Mouse (Mus musculus) forebrain, embryonic 13.5 days (tissue): ENCODE measurements around the gene Gm13278. TPM values are rescaled to one million over a fixed set of nuclear protein-coding genes. Genes with fewer than 3 reads are reported as not detected.
"Not testable (repeated sequence)": the region's sequence is repeated elsewhere in the genome, so short reads cannot be mapped to it uniquely, and the experiment has no call there.

Source experiments
- ATAC-seq: fragments of 200-750 bp; cut with Nextera tagmentation; 2 replicates; pipeline ENCODE4 v1.8.0; 2017
- H3K27ac ChIP-seq: fragments of 300-500 bp; sonication (generic); 2 replicates; pipeline ENCODE4 v1.5.1; 2015; ENCODE audit warnings: inconsistent platforms, mild to moderate bottlenecking, moderate library complexity
- H3K27me3 ChIP-seq: fragments of 300-500 bp; sonication (generic); 2 replicates; pipeline ENCODE4 v1.6.1; 2015; ENCODE audit warnings: mild to moderate bottlenecking, inconsistent platforms
- H3K36me3 ChIP-seq: fragments of 300-500 bp; sonication (generic); 2 replicates; pipeline ENCODE4 v1.6.1; 2015; ENCODE audit warnings: mild to moderate bottlenecking, inconsistent platforms; ENCODE audit not compliant: poor library complexity, severe bottlenecking
- H3K4me1 ChIP-seq: fragments of 300-500 bp; sonication (generic); 2 replicates; pipeline ENCODE4 v1.6.1; 2015; ENCODE audit warnings: inconsistent platforms
- H3K4me2 ChIP-seq: fragments of 300-500 bp; sonication (generic); 2 replicates; pipeline ENCODE4 v1.6.1; 2015; ENCODE audit warnings: inconsistent platforms, mild to moderate bottlenecking, moderate library complexity
- H3K4me3 ChIP-seq: fragments of 300-500 bp; sonication (generic); 2 replicates; pipeline ENCODE4 v1.5.1; 2015; ENCODE audit warnings: mild to moderate bottlenecking, inconsistent platforms
- H3K9ac ChIP-seq: fragments of 300-500 bp; sonication (generic); 2 replicates; pipeline ENCODE4 v1.6.1; 2015; ENCODE audit warnings: mild to moderate bottlenecking, inconsistent platforms
- H3K9me3 ChIP-seq: fragments of 300-500 bp; sonication (generic); replicated peaks from 2 replicates; pipeline ENCODE4 v1.6.1; 2016; ENCODE audit warnings: inconsistent platforms
- WGBS: fragments of 180-500 bp; shearing (Covaris S2); methylation state at CpG from one replicate; pipeline ENCODE4 v1.1.7; 2015; 5-methylcytosine and 5-hydroxymethylcytosine counted together
- polyA plus RNA-seq: library from polyadenylated mRNA; unstranded; fragments of >200 nt; fragmentation: Nextera tagmentation; extraction: Ambion mirVana; gene quantifications from 2 replicates; pipeline ENCODE4 v1.2.1, GENCODE M21; 2015

Gene Gm13278
- polyA plus RNA-seq, 1 experiment from 2014 or later = not detected

DNA sequence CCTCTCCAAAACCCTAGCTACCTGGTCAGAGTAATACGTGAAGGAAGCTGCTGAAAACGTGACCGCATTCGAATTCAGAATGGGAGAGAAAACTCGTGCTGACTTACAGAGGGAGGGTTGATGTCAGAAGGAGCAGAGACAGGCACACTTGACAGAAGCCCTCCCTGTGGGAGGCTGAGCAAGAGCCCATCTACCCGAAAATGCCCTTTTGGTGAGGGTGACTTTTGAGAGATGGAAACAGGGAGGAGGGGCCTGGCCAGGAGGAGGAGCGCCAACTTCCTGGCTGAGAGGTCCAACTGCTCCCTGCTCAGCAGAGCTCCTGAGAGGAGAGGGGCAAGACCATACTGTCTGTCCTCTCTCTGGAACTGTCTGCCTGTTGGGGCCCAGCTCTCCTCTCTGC is 8.0 kb downstream of the Gm13278 start, which contains the start of gene Gm13285:
Gm13285 (plus strand) TSS at position 301 of the 400 bp plus-strand sequence.
- not testable (repeated sequence) for H3K4me1 ChIP-seq, H3K4me3 ChIP-seq, H3K36me3 ChIP-seq, H3K9ac ChIP-seq, H3K9me3 ChIP-seq, H3K27me3 ChIP-seq, H3K4me2 ChIP-seq, H3K27ac ChIP-seq, ATAC-seq
- WGBS = 18% methylated on average over 6 of the region's 7 CpGs

GRCm38 (mm10) chr4:88802954-88803353 is 11.6 kb downstream of the Gm13278 start, which contains the start of gene Gm13287:
TSS of gene Gm13287 (plus strand) at chr4:88803254.
- H3K4me2 ChIP-seq, H3K9ac ChIP-seq, H3K4me3 ChIP-seq, ATAC-seq, H3K27ac ChIP-seq, H3K4me1 ChIP-seq, H3K36me3 ChIP-seq, H3K9me3 ChIP-seq, H3K27me3 ChIP-seq: not testable (repeated sequence)
- no CpG with 5 or more reads among the region's 29 CpGs for WGBS

GRCm38 (mm10) chr4:88805231-88805630 is 13.9 kb downstream of the Gm13278 start, which contains the start of gene Gm13288:
TSS of gene Gm13288 (plus strand) at chr4:88805531.
- H3K9ac ChIP-seq, H3K9me3 ChIP-seq, ATAC-seq, H3K4me1 ChIP-seq, H3K27me3 ChIP-seq, H3K27ac ChIP-seq, H3K36me3 ChIP-seq: not testable (repeated sequence)
- Histone ChIP-seq H3K4me3 (peak within 1 kb of the TSS; percentile 27), H3K4me2 (peak within 1 kb of the TSS; percentile 50)
- WGBS = no CpG with 5 or more reads among the region's 8 CpGs

DNA sequence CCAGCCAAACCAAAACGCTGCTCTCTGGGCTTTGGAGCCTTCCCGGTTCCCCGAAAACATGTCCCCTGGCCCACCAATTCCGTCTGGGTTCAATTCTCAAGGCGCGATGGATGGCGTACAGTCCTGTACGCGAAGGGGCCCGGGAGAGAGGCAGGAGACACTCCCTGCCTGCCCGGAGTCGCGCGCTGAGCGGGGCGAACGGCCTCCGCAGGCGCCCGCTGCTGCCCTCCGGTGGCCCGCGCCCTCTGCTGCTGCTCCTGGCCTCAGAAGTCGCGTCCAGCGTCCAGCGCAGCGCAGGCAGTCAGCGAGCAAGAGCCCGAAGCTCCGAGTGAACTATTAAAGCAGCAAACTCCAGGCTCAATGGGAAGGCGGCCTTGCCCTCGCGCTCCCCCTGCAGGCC is 14.4 kb downstream of the Gm13278 start:
- not testable (repeated sequence) for H3K27ac ChIP-seq, H3K36me3 ChIP-seq, H3K9ac ChIP-seq, H3K27me3 ChIP-seq, H3K4me1 ChIP-seq, ATAC-seq, H3K9me3 ChIP-seq
- Histone ChIP-seq H3K4me3 (peak overlapping the region; percentile 27), H3K4me2 (peak overlapping the region; percentile 50)
- whole genome bisulfite sequencing = 0% methylated on average over 16 of the region's 34 CpGs

DNA sequence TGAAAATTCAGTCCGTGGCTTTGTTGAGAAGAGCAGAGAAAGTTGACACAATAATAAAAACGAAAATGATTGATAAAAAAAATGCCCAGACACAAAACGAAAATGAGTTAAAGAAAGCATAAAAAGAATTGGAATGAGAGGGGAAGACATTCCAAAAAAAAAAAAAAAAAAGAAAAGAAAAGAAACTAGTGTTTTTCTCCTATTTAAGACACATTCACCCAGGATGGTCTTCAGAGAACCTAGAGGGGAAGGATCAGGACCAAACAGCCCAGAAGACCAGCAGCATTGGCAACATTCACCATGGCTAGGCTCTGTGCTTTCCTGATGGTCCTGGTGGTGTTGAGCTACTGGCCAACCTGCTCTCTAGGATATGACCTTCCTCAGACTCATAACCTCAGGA is 24.6 kb downstream of the Gm13278 start, which contains the start of gene Ifna7:
Ifna7 (plus strand) TSS at position 301 of the 400 bp plus-strand sequence.
- H3K36me3 ChIP-seq = no peaks in the 10 kb centered on the region
- no peak within 1 kb of the TSS for H3K4me2 ChIP-seq
- no peak for ATAC-seq

DNA sequence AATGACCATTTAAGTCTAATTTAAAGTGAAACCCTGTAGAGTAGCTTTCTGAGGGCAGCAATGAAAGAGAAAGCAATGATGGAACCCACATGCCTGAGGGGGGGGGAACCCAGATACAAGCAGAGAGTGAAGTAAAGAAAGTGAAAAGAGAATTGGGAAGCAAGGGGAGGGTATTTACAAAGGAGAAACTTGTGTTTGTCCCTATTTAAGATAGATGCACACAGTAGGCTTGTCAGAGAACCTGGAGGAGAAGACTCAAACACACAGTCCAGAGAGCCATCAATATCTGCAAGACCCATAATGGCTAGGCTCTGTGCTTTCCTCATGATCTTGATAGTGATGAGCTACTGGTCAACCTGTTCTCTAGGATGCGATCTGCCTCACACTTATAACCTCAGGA is 28.3 kb downstream of the Gm13278 start, which contains the start of gene Ifna11:
Ifna11 (plus strand) TSS at position 301 of the 400 bp plus-strand sequence.
- no peaks in the 10 kb centered on the region for H3K36me3 ChIP-seq
- no peak for ATAC-seq
- no peaks in the 10 kb centered on the region for H3K9me3 ChIP-seq
- 75% methylated on average over 1 of the region's 1 CpGs for WGBS
- peaks cover 3% of the 10 kb centered on the region; the same call in 1 of the 2 replicates for H3K27me3 ChIP-seq
- no peak within 1 kb of the TSS for H3K4me3 ChIP-seq
- no peaks in the 10 kb centered on the region for H3K4me1 ChIP-seq
- no peak within 1 kb of the TSS for H3K4me2 ChIP-seq
- H3K9ac ChIP-seq = no peak within 1 kb of the TSS
- H3K27ac ChIP-seq = no peak within 1 kb of the TSS

More for the DNA sequence above, 24.6 kb downstream of the Gm13278 start, which contains the start of gene Ifna7:
- Histone ChIP-seq H3K4me3 (no peak within 1 kb of the TSS), H3K9me3 (no peaks in the 10 kb centered on the region), H3K4me1 (no peaks in the 10 kb centered on the region), H3K9ac (no peak within 1 kb of the TSS), H3K27ac (no peak within 1 kb of the TSS), H3K27me3 (peaks cover 3% of the 10 kb centered on the region; the same call in 1 of the 2 replicates)
- WGBS = 57% methylated on average over 3 of the region's 3 CpGs

- no peak overlapping the region for H3K4me3 ChIP-seq
- ATAC-seq = no peak
- no peaks in the 10 kb centered on the region for H3K9me3 ChIP-seq
- no peak overlapping the region for H3K27ac ChIP-seq
- H3K9ac ChIP-seq = no peak overlapping the region
- WGBS = 26% methylated on average over 4 of the region's 4 CpGs
- H3K4me2 ChIP-seq = no peak overlapping the region
- no peaks in the 10 kb centered on the region for H3K27me3 ChIP-seq
- no peaks in the 10 kb centered on the region for H3K4me1 ChIP-seq
- H3K36me3 ChIP-seq = no peaks in the 10 kb centered on the region
Observed at GRCm38 (mm10) chr4:88822995-88823394, 31.6 kb downstream of the Gm13278 start.

DNA sequence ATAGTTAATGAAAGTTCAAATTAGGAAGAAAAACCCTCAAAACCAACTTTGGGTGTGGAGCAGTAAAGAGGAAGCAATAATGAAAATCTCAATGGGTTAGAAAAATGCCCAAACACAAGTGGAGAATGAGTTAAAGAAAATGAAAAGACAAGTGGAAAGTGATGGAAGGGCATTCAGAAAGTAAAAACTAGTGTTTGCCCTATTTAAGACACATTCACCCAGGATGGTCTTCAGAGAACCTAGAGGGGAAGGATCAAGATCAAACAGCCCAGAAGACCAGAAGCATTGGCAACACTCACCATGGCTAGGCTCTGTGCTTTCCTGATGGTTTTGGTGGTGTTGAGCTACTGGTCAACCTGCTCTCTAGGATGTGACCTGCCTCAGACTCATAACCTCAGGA is 35.8 kb downstream of the Gm13278 start, which contains the start of gene Ifna6:
Ifna6 (plus strand) TSS at position 301 of the 400 bp plus-strand sequence.
- H3K4me1 ChIP-seq, ATAC-seq, H3K27me3 ChIP-seq, H3K9me3 ChIP-seq, H3K9ac ChIP-seq, H3K4me3 ChIP-seq, H3K36me3 ChIP-seq, H3K4me2 ChIP-seq, H3K27ac ChIP-seq: not testable (repeated sequence)

DNA sequence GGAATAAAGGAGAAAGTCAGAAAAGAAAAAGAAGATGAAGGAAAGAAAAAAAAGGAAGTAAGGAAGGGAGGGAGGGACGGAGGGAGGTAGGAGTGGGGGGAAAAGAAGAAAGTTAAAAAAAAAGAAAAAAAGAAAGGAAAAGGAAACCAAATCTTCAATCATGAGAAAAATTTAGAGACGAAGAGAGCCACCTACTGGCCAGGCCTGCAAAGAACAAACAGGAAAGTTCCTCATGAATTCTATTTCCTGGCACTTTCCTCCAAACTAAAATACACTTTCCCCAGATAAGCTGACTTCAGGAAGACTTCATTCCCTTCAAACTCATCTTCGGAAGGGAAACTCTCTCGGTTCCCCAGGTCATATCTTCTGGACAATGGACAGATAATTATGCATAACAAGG is 39.2 kb downstream of the Gm13278 start:
- H3K27me3 ChIP-seq = no peaks in the 10 kb centered on the region
- no peaks in the 10 kb centered on the region for H3K36me3 ChIP-seq
- no peak overlapping the region for H3K4me2 ChIP-seq
- 23% methylated on average over 4 of the region's 4 CpGs for WGBS
- H3K9ac ChIP-seq = no peak overlapping the region
- H3K4me3 ChIP-seq = no peak overlapping the region
- H3K27ac ChIP-seq = no peak overlapping the region
- no peak for ATAC-seq
- H3K9me3 ChIP-seq = no peaks in the 10 kb centered on the region
- no peaks in the 10 kb centered on the region for H3K4me1 ChIP-seq

DNA sequence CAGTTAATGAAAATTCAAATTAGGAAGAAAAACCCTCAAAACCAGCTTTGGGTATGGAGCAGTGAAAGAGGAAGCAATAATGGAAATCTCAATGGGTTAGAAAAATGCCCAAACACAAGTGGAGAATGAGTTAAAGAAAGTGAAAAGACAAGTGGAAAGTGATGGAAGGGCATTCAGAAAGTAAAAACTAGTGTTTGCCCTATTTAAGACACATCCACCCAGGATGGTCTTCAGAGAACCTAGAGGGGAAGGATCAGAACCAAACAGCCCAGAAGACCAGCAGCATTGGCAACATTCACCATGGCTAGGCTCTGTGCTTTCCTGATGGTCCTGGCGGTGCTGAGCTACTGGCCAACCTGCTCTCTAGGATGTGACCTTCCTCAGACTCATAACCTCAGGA is 43.9 kb downstream of the Gm13278 start, which contains the start of gene Ifna5:
Ifna5 (plus strand) TSS at position 301 of the 400 bp plus-strand sequence.
- not testable (repeated sequence) for ATAC-seq, H3K27me3 ChIP-seq, H3K4me3 ChIP-seq, H3K4me1 ChIP-seq, H3K9ac ChIP-seq, H3K36me3 ChIP-seq, H3K9me3 ChIP-seq, H3K27ac ChIP-seq, H3K4me2 ChIP-seq
- WGBS = 81% methylated on average over 1 of the region's 1 CpGs

DNA sequence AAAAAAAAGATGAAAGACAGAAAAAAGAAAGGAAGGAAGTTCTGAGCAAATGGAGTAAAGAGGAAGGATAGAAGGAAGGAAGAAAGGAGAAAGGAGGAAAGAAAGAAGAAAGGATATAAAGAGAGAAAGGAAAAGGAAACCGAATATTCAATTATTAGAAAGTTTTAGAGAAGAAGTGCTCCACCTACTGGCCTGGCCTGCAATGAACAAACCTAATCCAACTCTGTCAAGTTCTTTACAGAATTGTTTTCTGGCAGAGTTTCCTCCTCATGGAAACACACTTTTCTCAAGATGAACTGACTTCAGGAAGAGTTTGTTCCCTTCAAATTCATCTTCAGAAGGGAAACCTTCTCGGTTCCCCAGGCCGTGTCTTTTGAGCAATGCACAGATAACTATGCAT is 47.5 kb downstream of the Gm13278 start:
- no peak overlapping the region for H3K27ac ChIP-seq
- H3K9me3 ChIP-seq = no peaks in the 10 kb centered on the region
- no peak for ATAC-seq
- no peaks in the 10 kb centered on the region for H3K4me1 ChIP-seq
- H3K27me3 ChIP-seq = no peaks in the 10 kb centered on the region
- H3K4me2 ChIP-seq = no peak overlapping the region
- no peaks in the 10 kb centered on the region for H3K36me3 ChIP-seq
- H3K9ac ChIP-seq = no peak overlapping the region
- 43% methylated on average over 3 of the region's 3 CpGs for WGBS
- H3K4me3 ChIP-seq = no peak overlapping the region

GRCm38 (mm10) chr4:88840058-88840457 is 48.7 kb downstream of the Gm13278 start:
- no peak overlapping the region for H3K4me2 ChIP-seq
- H3K9me3 ChIP-seq = no peaks in the 10 kb centered on the region
- H3K27me3 ChIP-seq = no peaks in the 10 kb centered on the region
- H3K27ac ChIP-seq = no peak overlapping the region
- no peaks in the 10 kb centered on the region for H3K4me1 ChIP-seq
- no peak overlapping the region for H3K9ac ChIP-seq
- H3K36me3 ChIP-seq = no peaks in the 10 kb centered on the region
- ATAC-seq = no peak
- no peak overlapping the region for H3K4me3 ChIP-seq
- 69% methylated on average over 3 of the region's 3 CpGs for WGBS

- whole genome bisulfite sequencing = 31% methylated on average over 2 of the region's 2 CpGs
- ATAC-seq = no peak
Observed at GRCm38 (mm10) chr4:88841438-88841911, 50.1 kb downstream of the Gm13278 start, which contains the start of gene Ifna4. TSS of gene Ifna4 (plus strand) at chr4:88841861.

More at GRCm38 (mm10) chr4:88841438-88841911, 50.1 kb downstream of the Gm13278 start, which contains the start of gene Ifna4:
- Histone ChIP-seq H3K9me3 (no peaks in the 10 kb centered on the region), H3K4me3 (no peak within 1 kb of the TSS), H3K4me1 (no peaks in the 10 kb centered on the region), H3K36me3 (no peaks in the 10 kb centered on the region), H3K27ac (no peak within 1 kb of the TSS), H3K4me2 (no peak within 1 kb of the TSS), H3K9ac (no peak within 1 kb of the TSS), H3K27me3 (no peaks in the 10 kb centered on the region)
